Mouse (Mus musculus) right cerebral cortex, postnatal 4 days (tissue): ENCODE data around the gene Pld6.
"Not testable (repeated sequence)": the region's sequence is repeated elsewhere in the genome, so short reads cannot be mapped to it uniquely, and the experiment has no call there.

ENCODE experiments used
- DNase-seq: peaks from one replicate; pipeline ENCODE4 v3.0.0-alpha.2; 2022

Gene Pld6

GRCm38 (mm10) chr11:59743712-59744111 is 43.7 kb downstream of the Pld6 start:
- no peak for DNase-seq

- no peak for DNase-seq
Measured at GRCm38 (mm10) chr11:59743307-59743706, 44.1 kb downstream of the Pld6 start.

GRCm38 (mm10) chr11:59741915-59742314 is 45.5 kb downstream of the Pld6 start:
- no peak for DNase-seq

- DNase-seq: no peak
Measured at GRCm38 (mm10) chr11:59739996-59740395, 47.4 kb downstream of the Pld6 start.

GRCm38 (mm10) chr11:59737250-59737649 is 50.2 kb downstream of the Pld6 start:
- DNase-seq: no peak

- DNase-seq: not testable (repeated sequence)
Measured at GRCm38 (mm10) chr11:59735938-59736337, 51.5 kb downstream of the Pld6 start.

- DNase-seq: no peak
Measured at GRCm38 (mm10) chr11:59734335-59734734, 53.1 kb downstream of the Pld6 start.
